Mouse (Mus musculus): ENCODE results near the gene Soat1.

- no peak for TF ChIP-seq TAL1 (conservative IDR thresholded peaks at IDR 0.05; ENCODE audit: low read depth, low read length)
- TF ChIP-seq CTCF (IDR thresholded peaks at IDR 0.05; ENCODE audit: low read depth, low read length) = no peak
- TF ChIP-seq POLR2AphosphoS5 (IDR thresholded peaks at IDR 0.05; ENCODE audit: insufficient replicate concordance, low read depth, low read length) = no peak
- TF ChIP-seq GATA1 (IDR thresholded peaks at IDR 0.05; ENCODE audit: borderline replicate concordance, low read length) = no peak
Observed at GRCm38 (mm10) chr1:156471071-156471470, 3.1 kb downstream of the Soat1 start.
